Mouse (Mus musculus) gastrocnemius, postnatal 36 days (tissue): ENCODE measurements around the gene Spata31. TPM values are rescaled to one million over a fixed set of nuclear protein-coding genes. Genes with fewer than 3 reads are reported as not detected.

Source experiments
- DNase-seq, 2 experiments: peaks; one replicate each; pipeline ENCODE4 v3.0.0; 2022
- intact Hi-C: fragments of 180-260 bp; cut with DNase I; formaldehyde crosslinking; loops from one replicate; pipeline ENCODE4 v1.15.1; 2025
- long read RNA-seq, 2 experiments: library from polyadenylated mRNA; stranded (forward); transcript quantifications; one replicate each; pipeline ENCODE4 v2.0.0; 2021
- total RNA-seq, 2 experiments: library from RNA; stranded (reverse); gene quantifications; 2 replicates each; pipeline ENCODE4 v1.2.3; 2021

Spata31 gene
- not detected for total RNA-seq
- long read RNA-seq, experiment 1 = 0 reads
- long read RNA-seq, experiment 2 = 0 reads

DNA sequence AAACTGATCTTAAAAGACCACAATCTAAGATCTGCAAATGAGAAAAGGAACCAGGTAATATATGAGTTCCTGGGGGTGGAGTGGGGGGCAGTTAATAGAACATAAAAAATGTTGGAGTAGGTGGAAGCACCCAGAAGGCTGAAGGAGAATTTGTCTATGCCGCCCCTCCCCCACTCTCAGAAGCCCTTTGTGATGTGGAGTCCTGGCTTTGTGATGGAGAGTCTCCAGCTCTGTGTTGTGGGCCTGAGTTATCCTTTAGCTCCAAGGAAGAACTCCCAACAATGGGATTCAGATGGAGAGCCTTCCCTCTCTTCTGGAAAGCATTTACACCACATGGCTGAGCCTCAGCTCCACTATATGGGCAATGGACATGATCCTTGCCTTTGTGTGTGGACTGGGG, at the start of gene Spata31:
Gene Spata31, plus strand, starts transcription at position 216 of the 400 bp plus-strand sequence.
- intact Hi-C loops = no loop called here
- no peak for DNase-seq

GRCm38 (mm10) chr13:64903132-64903531, 14.1 kb upstream of the Spata31 start:
- intact Hi-C loops = no loop called here
- no peak for DNase-seq

- intact Hi-C loops = no loop called here
- DNase-seq = no peak
Observed at GRCm38 (mm10) chr13:64903585-64904208, 13.5 kb upstream of the Spata31 start, which contains the start of gene Cntnap3. Gene Cntnap3 (minus strand): TSS chr13:64903955.

Other genes with a start within 250 kb of the Spata31 start
- not detected for gene Cntnap3, start 13.5 kb upstream of the Spata31 start, total RNA-seq
- gene Spata31d1c, start 115.7 kb downstream of the Spata31 start, total RNA-seq = not detected
- gene Prss47, start 135.4 kb downstream of the Spata31 start, total RNA-seq = not detected
- 1 to 10 TPM; 6.5 to 6.6 TPM for gene Mfsd14b, start 195.6 kb downstream of the Spata31 start, total RNA-seq
- not detected for gene Olfr465-ps1, start 220.7 kb downstream of the Spata31 start, total RNA-seq
- not detected for gene Olfr466, start 232.8 kb downstream of the Spata31 start, total RNA-seq